8 mouse cellular contexts compared by ENCODE assay signal in genomic region chr9:79885244-79886210, GRCm38 (mm10).
DNase-seq lines count a peak whose midpoint lies in the region; ATAC-seq and TF ChIP-seq lines count a peak whose summit lies in the region.

No protein-coding gene starts in this region.

- TF ChIP-seq CTCF in gastrocnemius, adult 2 months (IDR thresholded peaks at IDR 0.05), result peak; percentile 53

- DNase-seq in gastrocnemius, adult 2 months, result no peak
- no peak for DNase-seq in gastrocnemius, postnatal 4 days (ENCODE audit: low spot score in 2 of 2)
- peak; percentile 11 for DNase-seq in CD4-positive helper T cell, adult 2 months (ENCODE audit: low read depth, low spot score)
- DNase-seq in spleen, adult 18-20 months, result no peak
- DNase-seq in ovary, adult 18-20 months (ENCODE audit: low spot score), result no peak
- no peak for DNase-seq in layer of hippocampus, adult 9-10 months (ENCODE audit: low spot score)

- ATAC-seq in forebrain, embryonic 16.5 days, result peak; percentile 49
- peak; percentile 19; the same call in 1 of the 2 replicates for ATAC-seq in lung, embryonic 15.5 days (ENCODE audit: borderline replicate concordance, extremely low read depth, low FRiP score, low TSS enrichment)

- no peaks in the 10 kb centered on the region for H3K36me3 ChIP-seq in forebrain, embryonic 16.5 days (ENCODE audit: control insufficient read depth, insufficient read depth)
- no peaks in the 10 kb centered on the region for H3K36me3 ChIP-seq in lung, embryonic 15.5 days

- H3K4me3 ChIP-seq in gastrocnemius, adult 2 months, result no peak overlapping the region
- H3K4me3 ChIP-seq in forebrain, embryonic 16.5 days (replicated peaks; ENCODE audit: low read length), result no peak overlapping the region
- H3K4me3 ChIP-seq in lung, embryonic 15.5 days, result no peak overlapping the region

- H3K27me3 ChIP-seq in forebrain, embryonic 16.5 days (replicated peaks; ENCODE audit: control insufficient read depth, insufficient read depth, low read length), result no peaks in the 10 kb centered on the region
- no peaks in the 10 kb centered on the region for H3K27me3 ChIP-seq in lung, embryonic 15.5 days

- peaks cover 2% of the 10 kb centered on the region; the same call in 1 of the 2 replicates for H3K4me1 ChIP-seq in forebrain, embryonic 16.5 days (replicated peaks; ENCODE audit: control insufficient read depth, insufficient read depth, low read length)
- H3K4me1 ChIP-seq in lung, embryonic 15.5 days, result peaks cover 12% of the 10 kb centered on the region; the same call in 1 of the 2 replicates

- no peak overlapping the region for H3K4me2 ChIP-seq in forebrain, embryonic 16.5 days (ENCODE audit: low read length)
- H3K4me2 ChIP-seq in lung, embryonic 15.5 days, result 0 out of 2 replicates have a peak overlapping the region, but pooled peaks have one; percentile 6

- no peaks in the 10 kb centered on the region for H3K9me3 ChIP-seq in forebrain, embryonic 16.5 days (ENCODE audit: control insufficient read depth, low read length)
- no peaks in the 10 kb centered on the region for H3K9me3 ChIP-seq in lung, embryonic 15.5 days

- no peak overlapping the region for H3K9ac ChIP-seq in forebrain, embryonic 16.5 days (replicated peaks; ENCODE audit: low read depth, low read length)
- H3K9ac ChIP-seq in lung, embryonic 15.5 days, result no peak overlapping the region

- WGBS in forebrain, embryonic 16.5 days, result 61% methylated on average over 11 of the region's 11 CpGs
- WGBS in lung, embryonic 15.5 days, result 55% methylated on average over 11 of the region's 11 CpGs

- H3K27ac ChIP-seq in gastrocnemius, adult 2 months, result peak overlapping the region; percentile 69
- 0 out of 2 replicates have a peak overlapping the region, but pooled peaks have one; percentile 8 for H3K27ac ChIP-seq in forebrain, embryonic 16.5 days (ENCODE audit: low read length)
- peak overlapping the region; percentile 78 for H3K27ac ChIP-seq in lung, embryonic 15.5 days

- intact Hi-C loops in gastrocnemius, adult 2 months (cut with DNase I), result no loop called here

Comparison
In these comparisons a context has a peak if more than half of its experiments do, and no peak if none do; other contexts are left out.
1. H3K27ac ChIP-seq: peak in every context shown above with its lines; median percentile 78 in lung, embryonic 15.5 days; 69 in gastrocnemius, adult 2 months; 8 in forebrain, embryonic 16.5 days.